In the genomic region with DNA sequence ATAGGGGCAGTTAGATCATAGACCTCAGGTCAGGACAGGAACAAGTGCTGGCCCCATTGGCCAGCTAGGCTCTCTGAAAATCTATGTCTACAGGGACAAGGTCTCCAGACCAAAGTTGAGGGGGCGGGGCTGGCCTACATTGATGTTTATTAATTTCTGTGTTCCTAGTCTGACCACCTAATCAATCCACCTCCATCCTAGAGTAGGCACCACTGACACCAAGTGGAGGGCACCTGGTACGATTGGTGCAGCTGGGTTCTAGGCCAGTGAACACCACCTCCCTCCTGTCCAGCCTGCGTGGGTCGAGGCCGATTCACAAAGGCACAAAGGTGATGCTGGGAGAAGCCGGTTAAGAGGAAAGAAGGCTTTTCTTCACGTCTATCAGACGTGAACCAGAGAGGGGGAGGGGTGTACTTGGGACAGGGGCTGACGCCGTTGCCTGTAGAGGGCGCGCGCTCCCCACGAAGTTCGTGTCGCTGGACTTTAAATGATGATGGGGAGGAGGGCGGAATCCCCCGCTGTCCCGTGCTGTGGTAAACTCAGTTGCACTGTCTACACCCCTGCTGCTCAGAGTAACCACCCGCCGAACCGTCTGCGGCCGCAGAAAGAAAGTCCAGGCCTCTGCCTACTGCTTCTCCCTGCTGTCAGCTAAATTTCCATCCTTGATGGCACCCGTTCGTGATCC, we compare ENCODE assay signal across 7 mouse cellular contexts. TPM values are rescaled to one million over a fixed set of nuclear protein-coding genes. Genes with fewer than 3 reads are reported as not detected.
DNase-seq lines count a peak whose midpoint lies in the region; ATAC-seq and TF ChIP-seq lines count a peak whose summit lies in the region.

No protein-coding gene starts in this region.

- no peaks in the 10 kb centered on the region for H3K4me1 ChIP-seq in G1E (ENCODE audit: insufficient read depth, low read depth, low read length)
- no peaks in the 10 kb centered on the region for H3K4me1 ChIP-seq in bone marrow macrophage, adult 2 months (ENCODE audit: control insufficient read depth, insufficient read depth, low read length)
- H3K4me1 ChIP-seq in forebrain, embryonic 11.5 days (replicated peaks; ENCODE audit: control insufficient read depth, insufficient read depth, low read length): peaks cover 27% of the 10 kb centered on the region

- H3K27ac ChIP-seq in bone marrow macrophage, adult 2 months (ENCODE audit: insufficient read depth, low read depth, low read length): no peak overlapping the region
- no peak overlapping the region for H3K27ac ChIP-seq in forebrain, embryonic 11.5 days (ENCODE audit: low read depth, low read length)

- no peak overlapping the region for H3K4me3 ChIP-seq in G1E (ENCODE audit: low read depth, low read length)
- H3K4me3 ChIP-seq in bone marrow macrophage, adult 2 months (ENCODE audit: insufficient read depth, low read length): no peak overlapping the region
- H3K4me3 ChIP-seq in forebrain, embryonic 11.5 days (ENCODE audit: low read depth, low read length): 0 out of 2 replicates have a peak overlapping the region, but pooled peaks have one; percentile 5

- H3K4me2 ChIP-seq in forebrain, embryonic 11.5 days (ENCODE audit: low read depth, low read length, severe bottlenecking): peak overlapping the region; percentile 13

- 0 out of 2 replicates have a peak, but pooled peaks have one; percentile 4 for TF ChIP-seq CTCF in G1E (IDR thresholded peaks at IDR 0.05; ENCODE audit: low read depth, low read length)
- peak; percentile 76 for TF ChIP-seq CTCF in bone marrow macrophage, adult 2 months (IDR thresholded peaks at IDR 0.05; ENCODE audit: low read depth, low read length)

- no peak for ATAC-seq in G1E (ENCODE audit: extremely low read depth, insufficient number of reproducible peaks, low FRiP score, poor library complexity, severe bottlenecking)
- peak; percentile 59 for ATAC-seq in forebrain, embryonic 11.5 days (replicated peaks; ENCODE audit: low FRiP score)

- 1% methylated on average over 26 of the region's 26 CpGs for WGBS in forebrain, embryonic 11.5 days

- no peak for DNase-seq in G1E (ENCODE audit: low spot score)
- peak; percentile 90 for DNase-seq in forebrain, embryonic 11.5 days (ENCODE audit: low spot score)
- peak; percentile 91 to 94 for DNase-seq in heart, postnatal 14 days
- peak; percentile 93 to 94 for DNase-seq in kidney, postnatal 4 days
- peak; percentile 91 for DNase-seq in lung, postnatal 36 days
- peak; percentile 86 for DNase-seq in right cerebral cortex, postnatal 14 days

- intact Hi-C loops in heart, postnatal 14 days (cut with DNase I): loop anchor here (1.0 to 5.0 kb wide), 2 partner anchors 93 to 157 kb away; no protein-coding TSS in a partner anchor

- H3K9ac ChIP-seq in forebrain, embryonic 11.5 days (ENCODE audit: low read length): no peak overlapping the region

- no peaks in the 10 kb centered on the region for H3K27me3 ChIP-seq in G1E (ENCODE audit: insufficient read depth, low read length)
- peaks cover 43% of the 10 kb centered on the region for H3K27me3 ChIP-seq in forebrain, embryonic 11.5 days (ENCODE audit: control insufficient read depth, insufficient read depth, low read length)

- H3K36me3 ChIP-seq in G1E (replicated peaks): no peaks in the 10 kb centered on the region
- peaks cover 11% of the 10 kb centered on the region; the same call in 1 of the 2 replicates for H3K36me3 ChIP-seq in forebrain, embryonic 11.5 days (ENCODE audit: control insufficient read depth, insufficient read depth, low read length)

- TF ChIP-seq POLR2A in bone marrow macrophage, adult 2 months (IDR thresholded peaks at IDR 0.05; ENCODE audit: borderline replicate concordance, low read depth, low read length): no peak

- H3K9me3 ChIP-seq in G1E (replicated peaks): peaks cover 87% of the 10 kb centered on the region
- H3K9me3 ChIP-seq in forebrain, embryonic 11.5 days (ENCODE audit: control insufficient read depth, low read length): no peaks in the 10 kb centered on the region

RNA-seq across cellular contexts. Expression of a gene that starts 6.8 kb away (rescaled TPM):
- total RNA-seq in G1E (2014; fragmentation: Nextera tagmentation): not detected in 2 replicates
- not detected in 2 replicates for total RNA-seq in G1E (2017)
- not detected in 2 replicates for polyA plus RNA-seq in G1E (2012)
- 6.2 and 9.5 TPM in 2 replicates for polyA plus RNA-seq in bone marrow macrophage, adult 2 months (2012; ENCODE audit: insufficient read depth, insufficient read length, missing spikeins)
- polyA plus RNA-seq in forebrain, embryonic 11.5 days (2014; fragmentation: Nextera tagmentation; extraction: Ambion mirVana): 9.5 and 11.2 TPM in 2 replicates
- 1 to 10 TPM; 6.0 to 6.1 TPM for total RNA-seq in heart, postnatal 14 days (2021)

RNA-seq across cellular contexts. Expression of a gene that starts 11.3 kb away (rescaled TPM):
- total RNA-seq in G1E (2014; fragmentation: Nextera tagmentation) (not detected in 2 replicates), G1E (2017) (0.11 and 0.12 TPM in 2 replicates)
- not detected in 2 replicates for polyA plus RNA-seq in G1E (2012)
- polyA plus RNA-seq in bone marrow macrophage, adult 2 months (2012; ENCODE audit: insufficient read depth, insufficient read length, missing spikeins): 1.9 and 2.0 TPM in 2 replicates
- polyA plus RNA-seq in forebrain, embryonic 11.5 days (2014; fragmentation: Nextera tagmentation; extraction: Ambion mirVana): 101 and 103 TPM in 2 replicates
- 1 to 10 TPM; 5.0 to 5.3 TPM for total RNA-seq in heart, postnatal 14 days (2021)

RNA-seq across cellular contexts. Expression of a gene that starts 46.0 kb away (rescaled TPM):
- total RNA-seq in G1E (2014; fragmentation: Nextera tagmentation): not detected in 2 replicates
- total RNA-seq in G1E (2017): 0.29 TPM in 1 of 2 replicates, not detected in the other
- polyA plus RNA-seq in G1E (2012): not detected in 2 replicates
- polyA plus RNA-seq in bone marrow macrophage, adult 2 months (2012; ENCODE audit: insufficient read depth, insufficient read length, missing spikeins): not detected in 2 replicates
- polyA plus RNA-seq in forebrain, embryonic 11.5 days (2014; fragmentation: Nextera tagmentation; extraction: Ambion mirVana): not detected in 2 replicates
- total RNA-seq in heart, postnatal 14 days (2021): not detected

RNA-seq across cellular contexts. Expression of a gene that starts 52.0 kb away (rescaled TPM):
- total RNA-seq in G1E (2014; fragmentation: Nextera tagmentation): not detected in 2 replicates
- total RNA-seq in G1E (2017): not detected in 2 replicates
- polyA plus RNA-seq in G1E (2012): 0.03 and 0.08 TPM in 2 replicates
- polyA plus RNA-seq in bone marrow macrophage, adult 2 months (2012; ENCODE audit: insufficient read depth, insufficient read length, missing spikeins): 15.8 and 17.2 TPM in 2 replicates
- 6.4 and 7.0 TPM in 2 replicates for polyA plus RNA-seq in forebrain, embryonic 11.5 days (2014; fragmentation: Nextera tagmentation; extraction: Ambion mirVana)
- 10 to 100 TPM; 15.2 to 17.8 TPM for total RNA-seq in heart, postnatal 14 days (2021)

Comparison
In these comparisons a context has a peak if more than half of its experiments do, and no peak if none do; other contexts are left out.
1. RNA of a gene that starts 11.3 kb away (polyA plus RNA-seq): 101 to 103 TPM in forebrain, embryonic 11.5 days; 1.9 to 2.0 TPM in bone marrow macrophage, adult 2 months and not detected in G1E; every median in the first group is over 10 times any median in the second.